Comparison of ENCODE assay signal across 9 mouse cellular contexts in the genomic region with DNA sequence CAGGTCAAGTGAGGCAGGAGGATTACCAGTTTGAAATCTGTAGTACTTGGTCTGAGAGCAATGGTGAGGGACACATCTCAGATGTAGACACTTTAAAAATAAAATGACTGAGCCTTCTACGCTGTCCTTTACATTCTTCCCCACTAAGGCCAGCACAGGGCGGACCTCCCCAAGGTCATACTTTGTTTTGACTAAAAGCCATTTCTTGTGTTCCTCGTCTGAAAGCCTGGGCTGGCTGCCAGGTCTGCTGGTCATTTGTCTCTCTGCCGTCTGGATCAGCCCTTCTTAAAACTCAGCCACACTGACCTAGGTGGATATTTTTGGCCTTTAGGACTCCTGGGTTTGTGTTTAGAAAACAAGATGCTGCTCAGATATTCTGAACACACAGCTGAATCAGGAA. TPM values are rescaled to one million over a fixed set of nuclear protein-coding genes. Genes with fewer than 3 reads are reported as not detected.
DNase-seq lines count a peak whose midpoint lies in the region; ATAC-seq lines count a peak whose summit lies in the region.
"Had no signal": no experiment of that assay in that cellular context is flagged by ENCODE, and none has a peak within 500 bp of the region (broad histone marks: within the 10 kb centered on the region; RNA-seq: fewer than 3 reads in every experiment).

No protein-coding gene starts in this region.

- no peak overlapping the region for H3K4me3 ChIP-seq in midbrain, embryonic 13.5 days (replicated peaks)
- H3K4me3 ChIP-seq: megakaryocyte, embryonic 14.5 days had no signal

- no peaks in the 10 kb centered on the region for H3K9me3 ChIP-seq in midbrain, embryonic 13.5 days
- H3K9me3 ChIP-seq: megakaryocyte, embryonic 14.5 days had no signal

- H3K27ac ChIP-seq in midbrain, embryonic 13.5 days: no peak overlapping the region

- ATAC-seq in midbrain, embryonic 13.5 days: no peak

- peak; percentile 39 for DNase-seq in gastrocnemius, postnatal 10 days
- DNase-seq in gastrocnemius, adult 18-20 months (ENCODE audit: low spot score): no peak
- peak; percentile 84 for DNase-seq in brain, adult 2 months (ENCODE audit: low read depth, low spot score)
- DNase-seq in heart, postnatal 14 days: peak; percentile 58 to 59
- peak; percentile 76 for DNase-seq in lung, postnatal 10 days
- no peak for DNase-seq in layer of hippocampus, adult 8-10 months (ENCODE audit: low spot score in 2 of 2)
- no peak for DNase-seq in left cerebral cortex, postnatal 14 days (ENCODE audit: low spot score in 2 of 2)

- H3K4me2 ChIP-seq in midbrain, embryonic 13.5 days (replicated peaks): no peak overlapping the region

- H3K4me1 ChIP-seq in midbrain, embryonic 13.5 days (replicated peaks): no peaks in the 10 kb centered on the region
- H3K4me1 ChIP-seq: megakaryocyte, embryonic 14.5 days had no signal

- WGBS in midbrain, embryonic 13.5 days: 49% methylated on average over 4 of the region's 4 CpGs

- intact Hi-C loops in heart, postnatal 14 days (cut with DNase I): no loop called here
- intact Hi-C loops in left cerebral cortex, postnatal 14 days (cut with DNase I): no loop called here

- no peaks in the 10 kb centered on the region for H3K27me3 ChIP-seq in midbrain, embryonic 13.5 days

- H3K36me3 ChIP-seq in midbrain, embryonic 13.5 days: no peaks in the 10 kb centered on the region

- H3K9ac ChIP-seq in midbrain, embryonic 13.5 days (replicated peaks): no peak overlapping the region

RNA-seq across cellular contexts. Expression of a gene that starts 45.0 kb away (rescaled TPM):
- total RNA-seq in gastrocnemius, postnatal 10 days (2021): not detected
- not detected for total RNA-seq in gastrocnemius, adult 18-20 months (2021)
- under 1 TPM in 1 of 2 experiments, not detected in 1; 0.05 TPM for total RNA-seq in heart, postnatal 14 days (2021)
- total RNA-seq in layer of hippocampus, adult 8-10 months (2022): 1 to 10 TPM; 5.5 to 8.9 (median 7.1) TPM
- 1.1 and 1.6 TPM in 2 replicates for polyA plus RNA-seq in midbrain, embryonic 13.5 days (2015; fragmentation: Nextera tagmentation; extraction: Ambion mirVana)
- 1 to 10 TPM; 3.5 to 4.5 TPM for total RNA-seq in left cerebral cortex, postnatal 14 days (2021)

Comparison
In these comparisons a context has a peak if more than half of its experiments do, and no peak if none do; other contexts are left out.
1. DNase-seq: peak in gastrocnemius, postnatal 10 days (single experiment), brain, adult 2 months (single experiment), heart, postnatal 14 days (2 of 2) and lung, postnatal 10 days (single experiment); none in gastrocnemius, adult 18-20 months (single experiment), layer of hippocampus, adult 8-10 months (0 of 2) and left cerebral cortex, postnatal 14 days (0 of 2).
2. RNA of a gene that starts 45.0 kb away (total RNA-seq): 5.5 to 8.9 TPM in layer of hippocampus, adult 8-10 months and 3.5 to 4.5 TPM in left cerebral cortex, postnatal 14 days; 0.05 TPM in heart, postnatal 14 days, not detected in gastrocnemius, postnatal 10 days and not detected in gastrocnemius, adult 18-20 months; every median in the first group is over 4 times any median in the second.